Mouse (Mus musculus): ENCODE data around the gene 1110017D15Rik. TPM values are rescaled to one million over a fixed set of nuclear protein-coding genes. Genes with fewer than 3 reads are reported as not detected.

The 1110017D15Rik gene
- polyA plus RNA-seq, 1 experiment from 2014 or later = 0.68 TPM

DNA sequence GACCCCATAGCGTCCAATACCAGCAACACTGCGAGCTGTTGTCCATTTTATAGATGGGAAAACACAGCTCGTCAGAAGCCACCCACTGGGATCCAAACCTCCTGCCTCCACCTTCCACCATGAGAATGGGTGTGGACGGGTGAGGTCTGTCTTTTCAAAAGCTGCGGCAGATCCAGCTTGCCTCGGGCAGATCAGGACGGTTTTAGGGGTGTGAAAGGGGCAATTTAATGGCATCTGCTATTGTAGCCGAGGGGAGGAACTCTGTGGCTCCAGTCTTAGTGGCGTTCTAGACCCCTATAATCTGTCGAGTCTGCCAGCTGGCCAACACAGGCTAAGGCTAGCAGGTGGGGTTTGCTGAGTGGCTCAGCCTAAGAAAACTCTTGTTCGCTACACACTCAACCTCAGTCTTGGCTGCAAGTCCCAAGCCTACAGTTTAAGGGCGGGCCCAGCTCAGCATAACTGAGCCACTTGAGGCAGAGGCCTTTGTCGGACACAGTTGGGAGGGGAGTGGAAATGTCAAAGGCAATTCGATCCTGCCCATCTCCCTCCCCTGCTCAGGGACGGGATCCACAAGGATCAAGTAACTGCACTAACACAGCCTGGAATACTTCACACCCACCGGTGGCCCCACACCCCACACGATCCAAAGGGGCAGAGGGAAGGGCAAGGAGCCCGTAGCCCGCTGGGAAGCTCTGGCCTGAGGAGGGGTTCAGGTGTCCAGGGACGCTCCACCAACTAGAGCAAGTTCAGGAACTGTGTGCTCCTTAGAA is 14.8 kb downstream of the 1110017D15Rik start:
- H3K4me2 ChIP-seq (ENCODE audit: low read length) = peak overlapping the region; percentile 61
- peak; percentile 80 for DNase-seq (ENCODE audit: low spot score)
- TF ChIP-seq CTCF (IDR thresholded peaks at IDR 0.05; ENCODE audit: low read depth) = no peak
- H3K9me3 ChIP-seq (replicated peaks; ENCODE audit: low read length) = no peaks in the 10 kb centered on the region
- H3K4me3 ChIP-seq (replicated peaks; ENCODE audit: low read depth, low read length) = peak overlapping the region; percentile 33
- peaks cover 23% of the 10 kb centered on the region for H3K27me3 ChIP-seq (ENCODE audit: insufficient read depth, low read length)
- peak; percentile 44 for ATAC-seq (replicated peaks; ENCODE audit: low FRiP score, low read depth)
- peak overlapping the region; percentile 46; the same call in 1 of the 2 replicates for H3K9ac ChIP-seq (ENCODE audit: low read depth, low read length)
- H3K4me1 ChIP-seq (replicated peaks; ENCODE audit: insufficient read depth, low read length) = peaks cover 22% of the 10 kb centered on the region
- WGBS = 8% methylated on average over 20 of the region's 20 CpGs
- no peak overlapping the region for H3K27ac ChIP-seq
- H3K36me3 ChIP-seq (ENCODE audit: insufficient read depth, low read length) = no peaks in the 10 kb centered on the region

GRCm38 (mm10) chr4:41500787-41501186 is 16.3 kb downstream of the 1110017D15Rik start:
- peaks cover 30% of the 10 kb centered on the region for H3K27me3 ChIP-seq (ENCODE audit: insufficient read depth, low read length)
- H3K4me2 ChIP-seq (ENCODE audit: low read length) = no peak overlapping the region
- no peak overlapping the region for H3K27ac ChIP-seq
- H3K9me3 ChIP-seq (replicated peaks; ENCODE audit: low read length) = no peaks in the 10 kb centered on the region
- 65% methylated on average over 4 of the region's 4 CpGs for WGBS
- peaks cover 16% of the 10 kb centered on the region for H3K4me1 ChIP-seq (replicated peaks; ENCODE audit: insufficient read depth, low read length)
- H3K9ac ChIP-seq (ENCODE audit: low read depth, low read length) = no peak overlapping the region
- H3K4me3 ChIP-seq (replicated peaks; ENCODE audit: low read depth, low read length) = no peak overlapping the region
- ATAC-seq (replicated peaks; ENCODE audit: low FRiP score, low read depth) = no peak
- TF ChIP-seq CTCF (IDR thresholded peaks at IDR 0.05; ENCODE audit: low read depth) = no peak
- no peaks in the 10 kb centered on the region for H3K36me3 ChIP-seq (ENCODE audit: insufficient read depth, low read length)
- no peak for DNase-seq (ENCODE audit: low spot score)

GRCm38 (mm10) chr4:41499619-41500018 is 17.5 kb downstream of the 1110017D15Rik start:
- Histone ChIP-seq H3K9ac (ENCODE audit: low read depth, low read length) (no peak overlapping the region), H3K4me3 (replicated peaks; ENCODE audit: low read depth, low read length) (no peak overlapping the region), H3K9me3 (replicated peaks; ENCODE audit: low read length) (no peaks in the 10 kb centered on the region), H3K4me2 (ENCODE audit: low read length) (no peak overlapping the region), H3K27ac (no peak overlapping the region), H3K4me1 (replicated peaks; ENCODE audit: insufficient read depth, low read length) (peaks cover 16% of the 10 kb centered on the region), H3K27me3 (ENCODE audit: insufficient read depth, low read length) (peaks cover 30% of the 10 kb centered on the region), H3K36me3 (ENCODE audit: insufficient read depth, low read length) (no peaks in the 10 kb centered on the region)
- no peak for TF ChIP-seq CTCF (IDR thresholded peaks at IDR 0.05; ENCODE audit: low read depth)
- 67% methylated on average over 8 of the region's 8 CpGs for WGBS
- DNase-seq (ENCODE audit: low spot score) (no peak), ATAC-seq (replicated peaks; ENCODE audit: low FRiP score, low read depth) (no peak)

DNA sequence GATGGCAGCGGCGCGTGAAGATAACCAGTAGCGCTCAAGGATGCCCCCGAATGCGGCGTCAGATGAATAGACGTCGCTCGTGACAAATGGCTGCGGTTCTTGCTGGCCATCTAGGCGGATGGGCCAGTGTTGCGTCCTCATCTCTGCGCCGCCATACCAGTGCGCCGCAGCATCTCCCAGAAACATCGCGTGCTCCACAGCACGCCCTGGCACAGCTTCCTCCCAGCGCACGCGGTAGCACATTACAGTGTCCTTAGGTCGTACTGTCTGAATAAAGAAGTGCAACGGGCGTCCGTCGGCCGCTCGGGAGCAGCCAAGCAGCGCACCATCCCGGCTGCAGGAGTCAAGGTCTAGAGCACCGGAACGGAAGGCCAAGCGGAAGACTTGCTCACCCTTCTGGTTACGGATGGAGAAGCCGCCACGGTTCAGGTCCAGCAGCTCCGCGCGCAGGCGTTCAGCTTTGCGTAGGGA is 18.2 kb downstream of the 1110017D15Rik start:
- Histone ChIP-seq H3K4me2 (ENCODE audit: low read length) (peak overlapping the region; percentile 46), H3K27ac (no peak overlapping the region), H3K9ac (ENCODE audit: low read depth, low read length) (no peak overlapping the region), H3K4me1 (replicated peaks; ENCODE audit: insufficient read depth, low read length) (peaks cover 16% of the 10 kb centered on the region), H3K4me3 (replicated peaks; ENCODE audit: low read depth, low read length) (0 out of 2 replicates have a peak overlapping the region, but pooled peaks have one; percentile 14), H3K36me3 (ENCODE audit: insufficient read depth, low read length) (no peaks in the 10 kb centered on the region), H3K9me3 (replicated peaks; ENCODE audit: low read length) (no peaks in the 10 kb centered on the region), H3K27me3 (ENCODE audit: insufficient read depth, low read length) (peaks cover 30% of the 10 kb centered on the region)
- peak; percentile 67 for DNase-seq (ENCODE audit: low spot score)
- 8% methylated on average over 43 of the region's 43 CpGs for WGBS
- peak; percentile 20; the same call in 1 of the 2 replicates for ATAC-seq (replicated peaks; ENCODE audit: low FRiP score, low read depth)
- no peak for TF ChIP-seq CTCF (IDR thresholded peaks at IDR 0.05; ENCODE audit: low read depth)

DNA sequence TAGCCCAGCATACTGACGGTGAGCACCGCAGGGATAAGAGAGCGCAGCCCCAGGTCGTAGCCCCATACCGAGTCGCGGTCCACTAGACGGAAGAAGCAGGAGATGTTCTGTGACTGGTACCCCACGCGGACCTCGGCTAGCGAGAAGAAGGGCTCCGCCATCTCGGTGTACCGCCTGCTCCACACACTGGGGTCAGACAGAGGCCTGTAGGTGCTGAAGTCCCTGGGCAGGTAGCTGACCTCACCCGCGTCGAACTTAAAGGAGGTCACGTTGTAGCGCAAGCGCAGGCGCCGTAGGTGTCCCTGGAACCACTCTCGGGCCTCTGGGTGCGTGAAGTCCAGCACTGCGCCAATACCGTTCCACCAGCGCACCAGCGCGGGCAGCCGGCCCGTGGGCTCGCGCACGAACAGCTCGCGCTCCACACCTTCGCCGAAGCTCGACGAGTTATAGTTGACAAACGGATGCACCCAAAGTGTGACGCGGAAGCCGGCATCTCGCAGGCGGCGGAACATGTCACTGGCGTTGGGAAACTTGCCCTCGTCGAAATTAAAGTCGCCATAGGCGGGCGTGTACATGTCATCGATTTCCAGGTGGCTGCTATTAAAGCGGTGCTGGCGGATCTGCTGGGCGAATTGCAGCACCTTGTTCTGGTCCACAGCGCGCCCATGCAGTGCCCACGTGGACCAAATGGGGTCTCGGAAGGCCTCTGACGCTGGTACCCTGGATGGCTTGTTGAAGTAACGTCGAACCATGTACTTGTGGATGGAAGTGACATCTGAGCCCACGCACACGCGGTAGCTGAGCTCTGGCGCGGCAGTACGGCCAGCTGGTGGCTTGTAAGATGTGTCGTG is 18.9 kb downstream of the 1110017D15Rik start:
- WGBS = 16% methylated on average over 72 of the region's 72 CpGs
- Histone ChIP-seq H3K27me3 (ENCODE audit: insufficient read depth, low read length) (peaks cover 30% of the 10 kb centered on the region), H3K36me3 (ENCODE audit: insufficient read depth, low read length) (no peaks in the 10 kb centered on the region), H3K9ac (ENCODE audit: low read depth, low read length) (no peak overlapping the region), H3K4me2 (ENCODE audit: low read length) (peak overlapping the region; percentile 46), H3K4me3 (replicated peaks; ENCODE audit: low read depth, low read length) (peak overlapping the region; percentile 17), H3K4me1 (replicated peaks; ENCODE audit: insufficient read depth, low read length) (peaks cover 16% of the 10 kb centered on the region), H3K27ac (no peak overlapping the region), H3K9me3 (replicated peaks; ENCODE audit: low read length) (no peaks in the 10 kb centered on the region)
- no peak for TF ChIP-seq CTCF (IDR thresholded peaks at IDR 0.05; ENCODE audit: low read depth)
- DNase-seq (ENCODE audit: low spot score) (no peak), ATAC-seq (replicated peaks; ENCODE audit: low FRiP score, low read depth) (no peak)

GRCm38 (mm10) chr4:41497579-41497978 is 19.6 kb downstream of the 1110017D15Rik start:
- Histone ChIP-seq H3K27ac (no peak overlapping the region), H3K27me3 (ENCODE audit: insufficient read depth, low read length) (peaks cover 30% of the 10 kb centered on the region), H3K9ac (ENCODE audit: low read depth, low read length) (no peak overlapping the region), H3K4me2 (ENCODE audit: low read length) (peak overlapping the region; percentile 46), H3K4me1 (replicated peaks; ENCODE audit: insufficient read depth, low read length) (peaks cover 16% of the 10 kb centered on the region), H3K4me3 (replicated peaks; ENCODE audit: low read depth, low read length) (peak overlapping the region; percentile 17), H3K9me3 (replicated peaks; ENCODE audit: low read length) (no peaks in the 10 kb centered on the region), H3K36me3 (ENCODE audit: insufficient read depth, low read length) (no peaks in the 10 kb centered on the region)
- DNase-seq (ENCODE audit: low spot score) = peak; percentile 50
- WGBS = 12% methylated on average over 34 of the region's 34 CpGs
- no peak for ATAC-seq (replicated peaks; ENCODE audit: low FRiP score, low read depth)
- TF ChIP-seq CTCF (IDR thresholded peaks at IDR 0.05; ENCODE audit: low read depth) = peak; percentile 63
